Mouse (Mus musculus) natural killer cell, adult 2 months (primary cell): ENCODE measurements around the gene Cdkn2b.

Source experiments
- DNase-seq, 2 experiments: peaks; one replicate each; pipeline ENCODE4 v3.0.0; 2022; ENCODE audit warnings: low spot score in 2 of 2

Gene Cdkn2b

GRCm38 (mm10) chr4:89293516-89293915, 17.3 kb downstream of the Cdkn2b start:
- DNase-seq, result no peak

GRCm38 (mm10) chr4:89289028-89289427, 21.8 kb downstream of the Cdkn2b start:
- DNase-seq, result no peak

GRCm38 (mm10) chr4:89286566-89286965, 24.3 kb downstream of the Cdkn2b start:
- DNase-seq, result no peak

GRCm38 (mm10) chr4:89285688-89286087, 25.2 kb downstream of the Cdkn2b start:
- no peak for DNase-seq

GRCm38 (mm10) chr4:89282661-89283060, 28.2 kb downstream of the Cdkn2b start:
- DNase-seq, result no peak

- DNase-seq, result no peak
Observed at GRCm38 (mm10) chr4:89282036-89282566, 28.7 kb downstream of the Cdkn2b start.

GRCm38 (mm10) chr4:89281236-89281635, 29.6 kb downstream of the Cdkn2b start:
- DNase-seq, result no peak

- no peak for DNase-seq
Observed at GRCm38 (mm10) chr4:89279641-89280040, 31.2 kb downstream of the Cdkn2b start.

- DNase-seq, result no peak
Observed at GRCm38 (mm10) chr4:89277381-89277940, 33.4 kb downstream of the Cdkn2b start.

GRCm38 (mm10) chr4:89276669-89277219, 34.1 kb downstream of the Cdkn2b start:
- DNase-seq, result no peak

- DNase-seq, result no peak
Observed at GRCm38 (mm10) chr4:89275811-89276584, 34.8 kb downstream of the Cdkn2b start.

- DNase-seq, result no peak
Observed at GRCm38 (mm10) chr4:89274829-89275548, 35.9 kb downstream of the Cdkn2b start.

GRCm38 (mm10) chr4:89274006-89274405, 36.8 kb downstream of the Cdkn2b start:
- no peak for DNase-seq

- no peak for DNase-seq
Observed at GRCm38 (mm10) chr4:89273585-89273984, 37.3 kb downstream of the Cdkn2b start.

- no peak for DNase-seq
Observed at GRCm38 (mm10) chr4:89272961-89273540, 37.8 kb downstream of the Cdkn2b start.

- DNase-seq, result no peak
Observed at GRCm38 (mm10) chr4:89272101-89272718, 38.6 kb downstream of the Cdkn2b start.

GRCm38 (mm10) chr4:89257768-89258167, 53.1 kb downstream of the Cdkn2b start:
- no peak for DNase-seq
